In genomic region chr1:135462304-135462703, GRCm38 (mm10) we compare ENCODE assay signal across 12 mouse cellular contexts. TPM values are rescaled to one million over a fixed set of nuclear protein-coding genes. Genes with fewer than 3 reads are reported as not detected.
A peak's percentile ranks its signal among the peaks of the same experiment; 100 is the strongest.
DNase-seq lines count a peak whose midpoint lies in the region; ATAC-seq and TF ChIP-seq lines count a peak whose summit lies in the region.
"Had no signal": no experiment of that assay in that cellular context is flagged by ENCODE, and none has a peak within 500 bp of the region (broad histone marks: within the 10 kb centered on the region; RNA-seq: fewer than 3 reads in every experiment).

No protein-coding gene starts in this region.

- WGBS in forebrain, embryonic 16.5 days, result 49% methylated on average over 4 of the region's 4 CpGs
- WGBS in forebrain, embryonic 11.5 days, result 84% methylated on average over 4 of the region's 4 CpGs
- WGBS in kidney, postnatal 0 days, result 38% methylated on average over 4 of the region's 4 CpGs

- TF ChIP-seq CTCF in kidney, postnatal 0 days (IDR thresholded peaks at IDR 0.05; ENCODE audit: low read depth), result no peak

- H3K27ac ChIP-seq in forebrain, embryonic 16.5 days (ENCODE audit: low read length), result peak overlapping the region; percentile 3; the same call in 1 of the 2 replicates
- H3K27ac ChIP-seq in forebrain, embryonic 11.5 days (ENCODE audit: low read depth, low read length), result no peak overlapping the region
- H3K27ac ChIP-seq in kidney, postnatal 0 days, result peak overlapping the region; percentile 50; the same call in 1 of the 2 replicates
- H3K27ac ChIP-seq: hindbrain, embryonic 15.5 days; limb, embryonic 13.5 days had no signal

- DNase-seq in forebrain, embryonic 11.5 days (ENCODE audit: low spot score), result no peak
- peak; percentile 29 for DNase-seq in urinary bladder, postnatal 14 days (ENCODE audit: low spot score)
- no peak for DNase-seq in urinary bladder, postnatal 10 days (ENCODE audit: low spot score)
- DNase-seq in kidney, postnatal 0 days (ENCODE audit: low spot score), result peak; percentile 69
- no peak for DNase-seq in spleen, postnatal 14 days (ENCODE audit: low spot score in 2 of 2)
- no peak for DNase-seq in embryo, embryonic 10.5 days (ENCODE audit: low spot score)
- DNase-seq: cerebellum, adult 18-20 months had no signal

- ATAC-seq in forebrain, embryonic 16.5 days, result no peak
- ATAC-seq in forebrain, embryonic 11.5 days (replicated peaks; ENCODE audit: low FRiP score), result no peak
- no peak for ATAC-seq in kidney, postnatal 0 days (replicated peaks; ENCODE audit: low FRiP score, low read depth)
- ATAC-seq in megakaryocyte progenitor cell, adult 5-6 weeks (replicated peaks; ENCODE audit: poor library complexity), result no peak

- H3K9ac ChIP-seq in forebrain, embryonic 16.5 days (replicated peaks; ENCODE audit: low read depth, low read length), result no peak overlapping the region
- H3K9ac ChIP-seq in forebrain, embryonic 11.5 days (ENCODE audit: low read length), result no peak overlapping the region
- no peak overlapping the region for H3K9ac ChIP-seq in kidney, postnatal 0 days (ENCODE audit: low read depth, low read length)
- H3K9ac ChIP-seq: hindbrain, embryonic 15.5 days; limb, embryonic 13.5 days had no signal

- H3K4me2 ChIP-seq in forebrain, embryonic 16.5 days (ENCODE audit: low read length), result no peak overlapping the region
- no peak overlapping the region for H3K4me2 ChIP-seq in forebrain, embryonic 11.5 days (ENCODE audit: low read depth, low read length, severe bottlenecking)
- no peak overlapping the region for H3K4me2 ChIP-seq in kidney, postnatal 0 days (ENCODE audit: low read length)
- H3K4me2 ChIP-seq: hindbrain, embryonic 15.5 days; limb, embryonic 13.5 days; midbrain, embryonic 11.5 days had no signal

- H3K36me3 ChIP-seq in forebrain, embryonic 16.5 days (ENCODE audit: control insufficient read depth, insufficient read depth), result peaks cover 44% of the 10 kb centered on the region
- H3K36me3 ChIP-seq in forebrain, embryonic 11.5 days (ENCODE audit: control insufficient read depth, insufficient read depth, low read length), result no peaks in the 10 kb centered on the region; the same call in 1 of the 2 replicates
- peaks cover 23% of the 10 kb centered on the region for H3K36me3 ChIP-seq in kidney, postnatal 0 days (ENCODE audit: insufficient read depth, low read length)

- no peaks in the 10 kb centered on the region for H3K27me3 ChIP-seq in forebrain, embryonic 16.5 days (replicated peaks; ENCODE audit: control insufficient read depth, insufficient read depth, low read length)
- no peaks in the 10 kb centered on the region for H3K27me3 ChIP-seq in forebrain, embryonic 11.5 days (ENCODE audit: control insufficient read depth, insufficient read depth, low read length)
- H3K27me3 ChIP-seq in kidney, postnatal 0 days (ENCODE audit: insufficient read depth, low read length), result no peaks in the 10 kb centered on the region
- H3K27me3 ChIP-seq: hindbrain, embryonic 15.5 days; limb, embryonic 13.5 days had no signal

- no peaks in the 10 kb centered on the region for H3K9me3 ChIP-seq in forebrain, embryonic 16.5 days (ENCODE audit: control insufficient read depth, low read length)
- no peaks in the 10 kb centered on the region for H3K9me3 ChIP-seq in forebrain, embryonic 11.5 days (ENCODE audit: control insufficient read depth, low read length)
- no peaks in the 10 kb centered on the region for H3K9me3 ChIP-seq in kidney, postnatal 0 days (replicated peaks; ENCODE audit: low read length)
- H3K9me3 ChIP-seq: hindbrain, embryonic 15.5 days; limb, embryonic 13.5 days had no signal

- H3K4me3 ChIP-seq in forebrain, embryonic 16.5 days (replicated peaks; ENCODE audit: low read length), result no peak overlapping the region
- H3K4me3 ChIP-seq in forebrain, embryonic 11.5 days (ENCODE audit: low read depth, low read length), result no peak overlapping the region
- no peak overlapping the region for H3K4me3 ChIP-seq in kidney, postnatal 0 days (replicated peaks; ENCODE audit: low read depth, low read length)
- H3K4me3 ChIP-seq: hindbrain, embryonic 15.5 days; limb, embryonic 13.5 days had no signal

- peaks cover 9% of the 10 kb centered on the region; the same call in 1 of the 2 replicates for H3K4me1 ChIP-seq in forebrain, embryonic 16.5 days (replicated peaks; ENCODE audit: control insufficient read depth, insufficient read depth, low read length)
- no peaks in the 10 kb centered on the region for H3K4me1 ChIP-seq in forebrain, embryonic 11.5 days (replicated peaks; ENCODE audit: control insufficient read depth, insufficient read depth, low read length)
- no peaks in the 10 kb centered on the region for H3K4me1 ChIP-seq in kidney, postnatal 0 days (replicated peaks; ENCODE audit: insufficient read depth, low read length)
- H3K4me1 ChIP-seq: hindbrain, embryonic 15.5 days had no signal

RNA-seq across cellular contexts. Expression of gene Ipo9, which starts 32.0 kb away (rescaled TPM):
- 143 and 153 TPM in 2 replicates for polyA plus RNA-seq in forebrain, embryonic 16.5 days (2015; fragmentation: Nextera tagmentation; extraction: Ambion mirVana)
- 200 and 204 TPM in 2 replicates for polyA plus RNA-seq in forebrain, embryonic 11.5 days (2014; fragmentation: Nextera tagmentation; extraction: Ambion mirVana)
- 53.1 and 65.4 TPM in 2 replicates for polyA plus RNA-seq in kidney, postnatal 0 days (2015; fragmentation: Nextera tagmentation; extraction: Ambion mirVana)
- total RNA-seq in megakaryocyte progenitor cell, adult 5-6 weeks (2015), result 35.9 and 47.0 TPM in 2 replicates
- 33.8 and 39.9 TPM in 2 replicates for total RNA-seq in megakaryocyte progenitor cell, adult 5-6 weeks (2017)

Comparison
In these comparisons a context has a peak if more than half of its experiments do, and no peak if none do; other contexts are left out.
1. DNase-seq: peak in urinary bladder, postnatal 14 days (single experiment) and kidney, postnatal 0 days (single experiment); none in forebrain, embryonic 11.5 days (single experiment), urinary bladder, postnatal 10 days (single experiment), spleen, postnatal 14 days (0 of 2) and embryo, embryonic 10.5 days (single experiment).